Mouse (Mus musculus) megakaryocyte progenitor cell, adult 5-6 weeks (primary cell): Measurements from ENCODE around the gene Pola1. TPM values are rescaled to one million over a fixed set of nuclear protein-coding genes. Genes with fewer than 3 reads are reported as not detected.

Experiments
- ATAC-seq: replicated peaks from 2 replicates; pipeline ENCODE4 v1.8.0; 2016; ENCODE audit warnings: mild to moderate bottlenecking, moderate TSS enrichment, inconsistent platforms; ENCODE audit not compliant: poor library complexity
- total RNA-seq, 2 experiments: library from RNA; stranded (forward) in 1 of 2; stranded (reverse) in 1 of 2; fragments of 157-497, 149-512 nt in 1 of 2; fragments of 200-1000 nt in 1 of 2; gene quantifications; 2 replicates each; pipeline versions ENCODE4 v1.2.3 to v1.2.4; 2015 to 2017

Pola1 gene
- total RNA-seq, 2 experiments from 2014 or later, result 68.0 to 114 TPM

DNA sequence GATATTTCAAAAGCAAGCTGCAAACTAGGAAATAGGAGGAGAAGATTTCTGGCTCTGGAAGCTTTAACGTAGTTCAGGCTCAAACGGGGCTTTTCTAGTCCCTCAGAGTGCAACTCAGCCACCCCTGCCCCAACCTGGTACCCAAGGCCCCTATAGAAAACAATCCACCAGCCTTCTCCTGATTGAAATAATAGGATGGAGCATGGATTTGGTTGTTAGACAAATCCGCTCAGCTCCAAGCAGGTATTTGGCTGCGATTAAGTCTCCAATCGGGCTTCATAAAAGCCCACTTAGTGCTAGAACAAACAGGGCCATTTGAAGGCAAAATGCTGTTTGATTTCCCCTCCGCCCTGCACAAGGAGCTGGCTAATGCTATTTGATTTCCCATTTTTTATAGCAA is 339.9 kb downstream of the Pola1 start:
- ATAC-seq, result no peak

DNA sequence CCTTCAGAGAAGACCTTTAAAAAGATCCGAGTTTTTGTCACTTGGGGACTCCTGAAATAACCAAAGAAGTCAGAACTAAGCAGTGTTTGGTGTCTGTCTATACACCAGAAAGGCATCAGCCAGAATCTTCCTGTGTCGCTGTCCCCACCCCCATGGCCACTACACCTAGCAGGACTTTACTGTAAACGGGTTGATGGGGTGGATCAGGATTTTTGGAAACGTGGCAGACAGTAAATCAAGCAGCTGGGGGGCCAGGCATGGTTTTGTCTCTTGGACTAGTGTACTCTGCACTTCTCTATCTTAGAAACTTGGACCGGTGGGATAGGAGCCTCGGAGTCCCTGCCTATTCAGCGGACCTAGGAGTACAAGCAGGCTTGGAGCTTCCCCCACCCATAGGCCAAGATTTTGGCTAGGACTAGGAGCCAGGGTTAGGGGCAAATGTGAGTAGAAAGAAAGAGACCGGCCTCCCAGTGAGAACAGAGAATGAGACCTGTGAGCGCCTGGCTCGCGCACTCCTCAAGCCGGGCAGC is 342.0 kb downstream of the Pola1 start:
- no peak for ATAC-seq

DNA sequence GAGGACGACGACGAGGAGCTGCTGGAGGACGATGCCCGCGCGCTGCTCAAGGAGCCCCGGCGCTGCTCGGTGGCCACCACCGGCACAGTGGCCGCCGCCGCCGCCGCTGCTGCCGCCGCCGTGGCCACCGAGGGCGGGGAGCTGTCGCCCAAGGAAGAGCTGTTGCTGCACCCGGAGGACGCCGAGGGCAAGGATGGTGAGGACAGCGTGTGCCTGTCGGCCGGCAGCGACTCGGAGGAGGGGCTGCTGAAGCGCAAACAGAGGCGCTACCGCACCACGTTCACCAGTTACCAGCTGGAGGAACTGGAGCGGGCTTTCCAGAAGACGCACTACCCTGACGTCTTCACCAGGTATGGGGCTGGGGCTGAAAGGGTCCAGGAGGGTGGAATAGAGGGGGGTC is 342.9 kb downstream of the Pola1 start:
- no peak for ATAC-seq

DNA sequence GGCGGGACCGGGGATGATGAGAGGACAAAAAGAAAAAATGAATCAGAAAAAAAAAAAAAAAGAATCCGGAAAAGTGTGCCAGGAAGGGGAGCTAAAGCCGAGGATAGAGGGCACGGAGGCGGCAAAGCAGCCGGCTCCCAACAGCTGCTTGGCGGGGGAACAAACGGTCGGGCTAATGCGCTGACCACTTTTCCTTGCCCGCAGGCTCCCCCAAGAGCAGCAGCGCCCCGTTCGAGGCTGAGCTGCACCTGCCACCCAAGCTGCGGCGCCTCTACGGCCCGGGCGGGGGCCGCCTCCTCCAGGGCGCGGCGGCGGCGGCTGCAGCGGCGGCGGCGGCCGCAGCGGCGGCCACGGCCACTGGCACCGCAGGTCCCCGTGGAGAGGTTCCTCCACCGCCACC is 343.6 kb downstream of the Pola1 start:
- no peak for ATAC-seq

DNA sequence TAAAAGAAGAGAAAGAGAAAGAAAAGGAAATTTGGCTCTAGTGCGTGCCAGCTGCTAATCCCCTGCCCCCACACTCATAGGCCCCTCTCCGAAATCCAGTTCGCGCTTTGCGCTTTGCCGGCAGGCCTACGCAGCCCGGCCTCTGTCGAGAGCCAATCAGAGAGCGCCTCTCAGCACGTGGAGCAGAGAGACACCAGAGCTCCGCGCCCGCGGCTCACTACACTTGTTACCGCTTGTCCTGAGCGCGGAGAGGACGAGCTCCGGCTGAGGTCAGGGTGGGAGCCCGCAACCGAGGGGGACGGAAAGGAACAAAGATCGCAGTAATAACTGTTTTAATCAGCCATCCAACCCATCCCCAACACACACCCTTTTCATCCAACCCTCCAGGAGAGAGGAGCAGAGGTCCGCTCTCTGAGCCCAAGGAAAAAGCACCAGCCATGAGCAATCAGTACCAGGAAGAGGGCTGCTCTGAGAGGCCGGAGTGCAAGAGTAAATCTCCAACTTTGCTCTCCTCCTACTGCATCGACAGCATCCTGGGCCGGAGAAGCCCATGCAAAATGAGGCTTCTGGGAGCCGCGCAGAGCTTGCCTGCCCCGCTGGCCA is 345.6 kb downstream of the Pola1 start, which contains the start of gene Arx:
Arx (plus strand) TSS at position 155 of the 603 bp plus-strand sequence.
- ATAC-seq, result peak; percentile 91

DNA sequence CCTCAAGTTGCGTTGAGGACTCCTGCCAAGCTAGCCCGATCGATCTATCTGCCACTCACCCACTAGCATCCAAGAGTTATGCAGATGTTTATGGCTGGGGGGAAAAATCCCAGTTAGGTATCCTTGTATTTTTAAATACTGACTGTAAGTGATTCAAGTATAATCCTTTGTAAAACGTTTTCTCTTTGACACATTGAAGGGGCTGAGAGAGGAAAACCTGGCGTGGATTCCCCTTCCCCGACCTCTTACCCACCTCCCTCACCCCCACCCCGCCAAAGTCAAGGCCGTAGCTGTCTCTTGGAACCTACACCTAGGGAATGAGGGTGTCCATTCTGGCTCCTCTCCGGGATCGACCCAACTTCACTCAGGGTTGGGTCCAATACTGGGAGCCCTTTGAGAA is 346.9 kb downstream of the Pola1 start:
- ATAC-seq, result no peak

DNA sequence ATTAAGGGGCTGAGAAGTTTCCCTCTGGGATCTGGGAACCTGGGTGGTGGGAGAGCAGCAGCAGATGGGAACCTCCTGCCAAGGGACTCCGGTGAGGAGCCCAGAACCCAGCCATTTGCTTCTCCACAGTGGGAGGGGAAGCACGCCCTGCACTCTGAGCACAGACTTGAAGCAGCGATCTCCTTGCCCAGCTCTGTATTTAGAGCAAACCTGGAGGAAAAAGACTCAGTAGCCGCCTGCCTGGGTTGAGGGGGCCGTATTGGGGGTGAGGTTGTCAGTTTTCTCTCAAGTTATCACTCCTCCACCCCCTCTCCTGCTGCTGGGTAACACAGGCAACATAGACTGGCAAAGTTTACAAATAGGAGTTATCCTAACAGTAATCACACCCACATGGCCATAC is 350.2 kb downstream of the Pola1 start:
- ATAC-seq, result no peak

DNA sequence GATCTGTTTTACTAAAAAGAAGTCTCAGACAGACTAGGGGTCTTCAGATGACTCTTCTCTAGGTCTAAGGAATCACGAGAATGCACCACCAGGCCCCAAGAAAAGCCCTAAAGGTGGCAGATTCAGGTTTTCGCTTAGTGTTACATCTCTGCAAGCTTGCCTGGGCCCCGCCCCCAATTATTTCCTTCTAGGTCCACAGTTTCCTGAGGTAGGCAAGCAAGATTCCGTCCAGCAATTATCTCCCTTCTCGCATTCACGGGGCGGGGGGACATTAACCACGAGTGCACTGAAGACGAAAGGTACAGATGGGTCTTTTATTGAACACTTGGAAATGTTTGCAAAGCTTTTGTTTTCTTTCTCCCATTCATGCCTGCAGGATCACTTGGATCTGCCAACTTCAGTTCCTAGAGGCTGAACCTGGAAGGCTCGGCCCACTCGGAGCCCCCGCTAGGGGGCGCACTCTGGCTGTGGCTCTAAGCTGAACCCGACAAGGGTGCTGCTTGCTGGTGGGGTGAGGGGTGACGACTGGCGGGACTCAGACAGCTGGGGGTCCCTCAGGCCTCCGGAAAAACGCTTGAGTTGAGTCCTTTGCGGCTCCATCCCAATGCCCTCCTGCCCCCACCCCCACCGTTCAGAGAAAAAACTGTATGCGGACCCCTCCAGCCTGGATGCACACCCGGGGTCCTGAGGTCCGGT is 350.8 kb downstream of the Pola1 start:
- ATAC-seq, result peak; percentile 66

DNA sequence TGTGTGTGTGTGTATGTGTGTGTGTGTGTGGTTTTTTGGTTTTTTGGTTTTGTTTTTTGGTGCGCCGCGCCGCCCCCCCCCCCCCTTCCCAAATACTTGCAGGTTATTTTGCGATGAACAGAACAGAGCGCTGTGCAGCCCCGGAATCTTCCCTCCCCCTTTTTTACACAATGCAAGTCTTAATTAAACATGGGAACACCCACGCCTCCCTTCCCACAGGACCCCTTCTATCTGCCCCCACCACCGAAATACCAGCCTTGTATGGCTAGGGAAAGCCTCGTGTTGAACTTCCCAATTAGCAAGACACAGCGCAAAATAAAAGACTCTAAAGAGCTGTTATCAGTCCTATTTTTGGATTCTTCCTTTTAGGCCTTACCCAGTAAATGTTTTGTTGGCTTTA is 352.0 kb downstream of the Pola1 start:
- ATAC-seq, result no peak

DNA sequence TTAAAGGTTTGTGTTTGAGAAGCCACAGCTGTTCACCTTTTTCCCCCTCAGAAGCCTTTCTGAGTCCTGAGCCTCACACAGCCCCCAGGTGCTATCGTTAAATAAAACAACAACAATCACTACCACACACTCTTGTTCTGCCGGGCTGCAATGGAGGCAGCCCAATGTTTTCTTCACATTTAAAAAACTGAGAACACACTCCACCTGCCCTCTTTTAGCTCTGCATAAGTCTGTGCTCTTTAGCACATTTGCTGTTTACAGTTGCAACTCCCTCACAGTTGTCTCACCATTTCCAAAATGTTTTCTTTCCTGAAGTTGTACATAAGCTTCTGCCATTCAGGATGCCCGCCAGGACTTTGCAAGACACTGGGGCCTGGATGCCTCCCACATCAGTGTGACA is 356.3 kb downstream of the Pola1 start:
- ATAC-seq, result no peak

Other genes starting within 250 kb of the Pola1 start
- 1.5 and 1.7 TPM in 2 replicates for gene Pcyt1b, start 22.7 kb upstream of the Pola1 start, total RNA-seq (2015)
- 1.5 and 2.9 TPM in 2 replicates for gene Pcyt1b, start 22.7 kb upstream of the Pola1 start, total RNA-seq (2017)
- 90.5 and 95.2 TPM in 2 replicates for gene Pdk3, start 200.0 kb upstream of the Pola1 start, total RNA-seq (2015)
- gene Pdk3, start 200.0 kb upstream of the Pola1 start, total RNA-seq (2017), result 47.6 and 59.3 TPM in 2 replicates